Mouse (Mus musculus): Measurements from ENCODE around the gene Hibch. TPM values are rescaled to one million over a fixed set of nuclear protein-coding genes. Genes with fewer than 3 reads are reported as not detected.
A peak's percentile ranks its signal among the peaks of the same experiment; 100 is the strongest.

The Hibch gene
- 23.4 and 27.8 TPM in 2 replicates for polyA plus RNA-seq (2014; fragmentation: Nextera tagmentation; extraction: Ambion mirVana)

- WGBS, result 2% methylated on average over 45 of the region's 45 CpGs
- Histone ChIP-seq H3K36me3 (ENCODE audit: control insufficient read depth, insufficient read depth, low read length) (no peaks in the 10 kb centered on the region), H3K4me1 (ENCODE audit: control insufficient read depth, insufficient read depth, low read length) (peaks cover 9% of the 10 kb centered on the region), H3K4me3 (ENCODE audit: low read length) (peak within 1 kb of the TSS; percentile 62), H3K27me3 (ENCODE audit: control insufficient read depth, insufficient read depth, low read length) (no peaks in the 10 kb centered on the region), H3K9me3 (ENCODE audit: control insufficient read depth, low read length) (no peaks in the 10 kb centered on the region), H3K9ac (ENCODE audit: low read depth, low read length) (peak within 1 kb of the TSS; percentile 65), H3K4me2 (replicated peaks; ENCODE audit: low read depth, low read length) (peak within 1 kb of the TSS; percentile 75), H3K27ac (ENCODE audit: low read depth, low read length) (no peak within 1 kb of the TSS)
- peak; percentile 100 for ATAC-seq (ENCODE audit: low FRiP score, low TSS enrichment)
Observed at GRCm38 (mm10) chr1:52844782-52845665, at the start of gene Hibch. Gene Hibch, plus strand, starts transcription at chr1:52844929.

GRCm38 (mm10) chr1:52795927-52796326, 48.8 kb upstream of the Hibch start:
- no peak for ATAC-seq (ENCODE audit: low FRiP score, low TSS enrichment)
- no peak overlapping the region for H3K4me3 ChIP-seq (ENCODE audit: low read length)

DNA sequence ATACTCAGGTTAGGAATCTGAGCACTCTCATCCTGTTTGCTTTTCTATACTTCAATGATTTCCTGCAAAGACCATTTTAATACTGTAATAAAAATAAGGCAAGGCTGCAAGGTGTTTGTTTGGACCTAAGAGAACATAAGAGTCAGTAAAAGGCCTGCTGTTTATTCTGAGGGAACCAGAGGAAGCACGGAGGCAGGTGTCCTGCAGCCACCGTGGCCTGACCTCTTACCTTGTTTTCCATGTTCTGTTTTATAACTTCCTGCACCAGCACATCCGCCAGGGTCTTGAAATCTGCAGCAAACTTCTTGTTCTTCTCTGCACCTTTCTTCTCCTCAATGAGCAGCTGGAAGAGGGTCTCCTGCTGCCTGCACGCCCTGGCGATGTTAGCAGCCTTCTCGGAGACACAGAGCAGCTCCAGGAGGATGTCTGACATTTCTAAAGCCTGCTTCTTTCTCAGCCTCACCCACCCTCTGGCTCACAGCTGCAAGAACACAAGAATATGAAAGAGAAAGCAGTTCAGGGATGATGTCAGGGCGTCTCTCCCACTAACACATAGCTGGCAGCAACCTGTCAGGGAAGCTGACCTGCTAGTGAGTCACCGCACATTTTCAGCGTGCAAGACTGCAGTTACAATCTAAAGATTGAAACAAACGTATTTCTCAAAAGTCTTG, 45.5 kb upstream of the Hibch start:
- peaks cover 3% of the 10 kb centered on the region; the same call in 1 of the 2 replicates for H3K36me3 ChIP-seq (ENCODE audit: control insufficient read depth, insufficient read depth, low read length)
- no peaks in the 10 kb centered on the region for H3K9me3 ChIP-seq (ENCODE audit: control insufficient read depth, low read length)
- peaks cover 17% of the 10 kb centered on the region for H3K4me1 ChIP-seq (ENCODE audit: control insufficient read depth, insufficient read depth, low read length)
- no peaks in the 10 kb centered on the region for H3K27me3 ChIP-seq (ENCODE audit: control insufficient read depth, insufficient read depth, low read length)
- H3K4me3 ChIP-seq (ENCODE audit: low read length), result no peak overlapping the region
- ATAC-seq (ENCODE audit: low FRiP score, low TSS enrichment), result no peak
- WGBS, result 45% methylated on average over 10 of the region's 10 CpGs
- H3K9ac ChIP-seq (ENCODE audit: low read depth, low read length), result no peak overlapping the region
- no peak overlapping the region for H3K4me2 ChIP-seq (replicated peaks; ENCODE audit: low read depth, low read length)
- peak overlapping the region; percentile 33; the same call in 1 of the 2 replicates for H3K27ac ChIP-seq (ENCODE audit: low read depth, low read length)

More at GRCm38 (mm10) chr1:52795927-52796326, 48.8 kb upstream of the Hibch start:
- H3K36me3 ChIP-seq (ENCODE audit: control insufficient read depth, insufficient read depth, low read length), result peaks cover 3% of the 10 kb centered on the region; the same call in 1 of the 2 replicates
- H3K4me2 ChIP-seq (replicated peaks; ENCODE audit: low read depth, low read length), result no peak overlapping the region
- 77% methylated on average over 2 of the region's 2 CpGs for WGBS
- no peaks in the 10 kb centered on the region for H3K9me3 ChIP-seq (ENCODE audit: control insufficient read depth, low read length)
- H3K9ac ChIP-seq (ENCODE audit: low read depth, low read length), result no peak overlapping the region
- no peak overlapping the region for H3K27ac ChIP-seq (ENCODE audit: low read depth, low read length)
- no peaks in the 10 kb centered on the region for H3K27me3 ChIP-seq (ENCODE audit: control insufficient read depth, insufficient read depth, low read length)
- H3K4me1 ChIP-seq (ENCODE audit: control insufficient read depth, insufficient read depth, low read length), result peaks cover 17% of the 10 kb centered on the region

- Histone ChIP-seq H3K9me3 (ENCODE audit: control insufficient read depth, low read length) (no peaks in the 10 kb centered on the region), H3K36me3 (ENCODE audit: control insufficient read depth, insufficient read depth, low read length) (no peaks in the 10 kb centered on the region; the same call in 1 of the 2 replicates), H3K27me3 (ENCODE audit: control insufficient read depth, insufficient read depth, low read length) (no peaks in the 10 kb centered on the region), H3K4me2 (replicated peaks; ENCODE audit: low read depth, low read length) (no peak overlapping the region), H3K27ac (ENCODE audit: low read depth, low read length) (peak overlapping the region; percentile 42; the same call in 1 of the 2 replicates), H3K4me1 (ENCODE audit: control insufficient read depth, insufficient read depth, low read length) (peaks cover 17% of the 10 kb centered on the region), H3K9ac (ENCODE audit: low read depth, low read length) (no peak overlapping the region), H3K4me3 (ENCODE audit: low read length) (no peak overlapping the region)
- no peak for ATAC-seq (ENCODE audit: low FRiP score, low TSS enrichment)
- WGBS, result 51% methylated on average over 5 of the region's 5 CpGs
Observed at GRCm38 (mm10) chr1:52799772-52800171, 45.0 kb upstream of the Hibch start.

DNA sequence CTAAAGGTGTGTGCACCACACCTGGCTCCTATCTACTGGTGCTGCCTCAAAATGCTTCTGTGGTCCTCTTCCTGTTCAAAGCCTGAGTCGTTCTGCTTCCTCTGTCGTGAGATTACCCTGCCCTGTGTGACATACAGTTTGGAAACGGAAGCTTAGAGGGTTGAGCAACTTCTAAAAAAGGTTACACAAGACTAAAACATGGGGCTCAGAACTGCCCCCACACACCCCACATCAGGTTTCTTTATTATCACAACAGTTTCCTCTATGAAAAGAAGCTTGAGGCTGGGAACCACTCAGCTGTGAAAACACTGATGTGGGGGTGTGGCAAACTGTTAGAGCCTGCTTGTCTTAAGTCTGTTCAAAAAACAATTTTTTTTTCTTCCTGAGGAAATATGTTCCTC, 44.4 kb upstream of the Hibch start:
- no peak overlapping the region for H3K4me2 ChIP-seq (replicated peaks; ENCODE audit: low read depth, low read length)

DNA sequence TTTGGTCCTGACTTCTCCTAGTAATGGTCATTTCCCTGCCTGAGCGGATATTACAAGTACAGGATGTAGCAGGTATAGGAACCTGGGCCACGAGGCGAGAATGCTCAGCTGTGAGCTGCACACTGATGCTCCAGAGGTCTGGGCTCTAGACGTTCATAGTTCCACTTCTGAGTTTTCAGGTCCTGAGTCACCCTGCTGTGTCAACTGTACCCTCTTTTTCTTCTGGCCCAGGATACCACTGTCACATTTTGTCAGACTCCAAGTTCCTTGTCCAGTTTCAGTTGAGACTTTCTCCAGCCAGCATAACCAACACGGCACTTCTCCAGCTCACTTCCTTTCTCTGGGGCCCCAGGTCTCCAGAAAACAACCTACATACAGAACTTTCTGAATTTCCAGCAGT, 43.1 kb upstream of the Hibch start:
- Histone ChIP-seq H3K4me3 (ENCODE audit: low read length) (no peak overlapping the region), H3K9me3 (ENCODE audit: control insufficient read depth, low read length) (no peaks in the 10 kb centered on the region), H3K36me3 (ENCODE audit: control insufficient read depth, insufficient read depth, low read length) (no peaks in the 10 kb centered on the region), H3K27ac (ENCODE audit: low read depth, low read length) (peak overlapping the region; percentile 86), H3K4me2 (replicated peaks; ENCODE audit: low read depth, low read length) (no peak overlapping the region), H3K27me3 (ENCODE audit: control insufficient read depth, insufficient read depth, low read length) (no peaks in the 10 kb centered on the region), H3K4me1 (ENCODE audit: control insufficient read depth, insufficient read depth, low read length) (peaks cover 17% of the 10 kb centered on the region), H3K9ac (ENCODE audit: low read depth, low read length) (no peak overlapping the region)
- 62% methylated on average over 5 of the region's 5 CpGs for WGBS
- no peak for ATAC-seq (ENCODE audit: low FRiP score, low TSS enrichment)

More for the DNA sequence above, 44.4 kb upstream of the Hibch start:
- no peaks in the 10 kb centered on the region for H3K9me3 ChIP-seq (ENCODE audit: control insufficient read depth, low read length)
- WGBS, result 3% methylated on average over 3 of the region's 3 CpGs
- no peak overlapping the region for H3K9ac ChIP-seq (ENCODE audit: low read depth, low read length)
- no peaks in the 10 kb centered on the region for H3K27me3 ChIP-seq (ENCODE audit: control insufficient read depth, insufficient read depth, low read length)
- no peak overlapping the region for H3K4me3 ChIP-seq (ENCODE audit: low read length)
- H3K4me1 ChIP-seq (ENCODE audit: control insufficient read depth, insufficient read depth, low read length), result peaks cover 17% of the 10 kb centered on the region
- H3K27ac ChIP-seq (ENCODE audit: low read depth, low read length), result peak overlapping the region; percentile 42; the same call in 1 of the 2 replicates
- peak; percentile 52 for ATAC-seq (ENCODE audit: low FRiP score, low TSS enrichment)
- H3K36me3 ChIP-seq (ENCODE audit: control insufficient read depth, insufficient read depth, low read length), result no peaks in the 10 kb centered on the region

DNA sequence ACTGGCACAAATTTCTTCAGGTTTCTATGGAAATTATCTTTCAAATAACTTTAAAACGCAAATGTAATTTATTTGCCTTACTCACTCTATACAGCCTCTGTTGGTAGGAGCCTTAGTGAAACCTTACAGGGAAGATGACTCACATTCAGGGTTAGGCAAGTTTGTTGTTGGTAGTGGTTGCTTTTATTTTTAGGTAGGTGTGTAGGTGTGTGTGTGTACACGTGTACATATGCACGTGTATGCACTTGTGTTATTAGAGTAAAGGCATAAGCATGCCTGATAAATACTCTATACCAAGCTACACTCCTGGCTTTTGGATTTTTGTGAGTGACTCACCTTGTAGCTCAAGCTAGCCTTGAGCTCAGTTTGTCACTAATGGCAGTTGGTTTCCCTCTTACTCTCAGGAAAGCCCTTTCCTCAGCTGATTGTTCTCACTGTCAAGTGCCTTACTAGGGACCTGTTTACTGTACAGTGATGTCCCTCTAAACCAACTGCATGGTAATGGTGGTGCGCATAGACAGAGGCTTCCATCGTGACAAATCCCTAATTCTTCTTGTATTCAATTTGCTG, 42.2 kb upstream of the Hibch start:
- Histone ChIP-seq H3K27ac (ENCODE audit: low read depth, low read length) (peak overlapping the region; percentile 55; the same call in 1 of the 2 replicates), H3K4me2 (replicated peaks; ENCODE audit: low read depth, low read length) (no peak overlapping the region), H3K36me3 (ENCODE audit: control insufficient read depth, insufficient read depth, low read length) (no peaks in the 10 kb centered on the region), H3K4me1 (ENCODE audit: control insufficient read depth, insufficient read depth, low read length) (peaks cover 17% of the 10 kb centered on the region), H3K27me3 (ENCODE audit: control insufficient read depth, insufficient read depth, low read length) (no peaks in the 10 kb centered on the region), H3K9ac (ENCODE audit: low read depth, low read length) (no peak overlapping the region), H3K9me3 (ENCODE audit: control insufficient read depth, low read length) (no peaks in the 10 kb centered on the region), H3K4me3 (ENCODE audit: low read length) (no peak overlapping the region)
- 0 out of 2 replicates have a peak, but pooled peaks have one; percentile 3 for ATAC-seq (ENCODE audit: low FRiP score, low TSS enrichment)
- 75% methylated on average over 5 of the region's 5 CpGs for WGBS

DNA sequence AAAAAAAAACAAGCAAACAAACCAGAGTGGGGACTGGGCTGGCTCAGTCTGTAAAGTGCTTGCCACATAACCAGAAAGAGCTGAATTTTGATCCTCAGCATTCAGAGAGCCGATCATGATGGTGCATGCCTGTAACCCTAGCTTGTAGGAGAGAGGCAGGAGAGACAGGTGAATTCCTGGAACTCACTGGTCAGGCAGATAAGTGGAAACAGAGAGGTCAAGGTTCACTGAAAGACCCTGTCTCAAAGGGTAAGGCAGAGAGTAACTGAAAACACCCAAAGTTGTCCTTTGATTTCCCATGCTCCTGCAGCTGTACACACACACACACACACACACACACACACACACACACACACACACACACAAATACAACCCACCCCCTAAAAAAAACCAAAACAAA, 39.7 kb upstream of the Hibch start:
- H3K36me3 ChIP-seq (ENCODE audit: control insufficient read depth, insufficient read depth, low read length), result no peaks in the 10 kb centered on the region
- H3K27ac ChIP-seq (ENCODE audit: low read depth, low read length), result no peak overlapping the region
- H3K27me3 ChIP-seq (ENCODE audit: control insufficient read depth, insufficient read depth, low read length), result no peaks in the 10 kb centered on the region
- no peak for ATAC-seq (ENCODE audit: low FRiP score, low TSS enrichment)
- H3K4me2 ChIP-seq (replicated peaks; ENCODE audit: low read depth, low read length), result no peak overlapping the region
- no peaks in the 10 kb centered on the region for H3K9me3 ChIP-seq (ENCODE audit: control insufficient read depth, low read length)
- WGBS, result 86% methylated on average over 1 of the region's 1 CpGs
- H3K9ac ChIP-seq (ENCODE audit: low read depth, low read length), result no peak overlapping the region
- H3K4me3 ChIP-seq (ENCODE audit: low read length), result no peak overlapping the region
- H3K4me1 ChIP-seq (ENCODE audit: control insufficient read depth, insufficient read depth, low read length), result peaks cover 6% of the 10 kb centered on the region

Data from kidney, embryonic 14.5 days (tissue).